9 mouse cellular contexts compared by ENCODE assay signal in the genomic region with DNA sequence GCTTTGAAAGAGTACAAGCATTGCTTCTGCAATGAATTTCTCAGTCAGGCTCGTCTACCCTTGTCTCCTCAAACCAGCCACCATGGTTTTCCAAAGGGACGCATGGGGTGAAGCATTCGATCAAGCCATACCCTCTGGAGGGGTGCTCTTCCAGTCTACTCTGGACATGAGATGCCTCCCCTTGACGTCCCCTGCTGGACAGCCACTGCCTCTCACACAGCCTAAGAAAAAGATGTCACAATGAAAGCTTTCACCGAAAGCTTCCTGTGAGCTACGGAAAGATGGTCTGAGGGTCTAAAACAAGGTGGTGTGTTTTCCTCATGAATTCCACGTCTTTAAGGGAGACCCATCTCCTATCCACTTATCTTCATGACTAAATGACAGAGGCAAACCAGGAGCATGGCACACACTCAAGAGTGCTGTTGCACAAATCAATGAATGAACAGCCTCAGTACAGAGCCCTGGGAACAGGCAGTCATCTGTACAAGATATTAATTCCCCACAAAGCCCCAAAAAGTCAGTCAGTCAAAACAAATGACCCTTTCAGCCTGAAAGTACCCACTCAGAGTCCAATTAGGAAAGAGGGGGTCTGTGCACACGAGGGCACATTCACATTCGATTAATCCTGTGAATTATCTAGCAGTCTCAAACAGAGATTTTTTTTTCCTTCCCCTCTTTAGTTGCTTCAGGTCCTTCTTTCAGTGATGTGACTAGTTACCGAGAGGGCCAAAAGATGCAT. TPM values are rescaled to one million over a fixed set of nuclear protein-coding genes. Genes with fewer than 3 reads are reported as not detected.
A peak's percentile ranks its signal among the peaks of the same experiment; 100 is the strongest.
DNase-seq lines count a peak whose midpoint lies in the region; ATAC-seq and TF ChIP-seq lines count a peak whose summit lies in the region.
"Had no signal": no experiment of that assay in that cellular context is flagged by ENCODE, and none has a peak within 500 bp of the region (broad histone marks: within the 10 kb centered on the region; RNA-seq: fewer than 3 reads in every experiment).

No protein-coding gene starts in this region.

- H3K4me1 ChIP-seq in embryonic facial prominence, embryonic 14.5 days (ENCODE audit: control insufficient read depth, insufficient read depth, low read length) = peaks cover 52% of the 10 kb centered on the region
- H3K4me1 ChIP-seq in intestine, embryonic 14.5 days (replicated peaks; ENCODE audit: control insufficient read depth, insufficient read depth, low read length) = peaks cover 71% of the 10 kb centered on the region
- H3K4me1 ChIP-seq in neural tube, embryonic 12.5 days = peaks cover 81% of the 10 kb centered on the region
- peaks cover 24% of the 10 kb centered on the region for H3K4me1 ChIP-seq in thymus, adult 2 months (replicated peaks; ENCODE audit: control insufficient read depth, insufficient read depth, low read length)
- peaks cover 29% of the 10 kb centered on the region for H3K4me1 ChIP-seq in liver, embryonic 11.5 days (replicated peaks; ENCODE audit: control insufficient read depth, insufficient read depth, low read length)

- DNase-seq in brain, embryonic 14.5 days (ENCODE audit: low read depth) = peak; percentile 66
- DNase-seq in embryonic facial prominence, embryonic 14.5 days (ENCODE audit: low spot score) = no peak
- DNase-seq in intestine, embryonic 14.5 days (ENCODE audit: low spot score) = no peak
- no peak for DNase-seq in thymus, adult 2 months
- DNase-seq in thymus, postnatal 0 days (ENCODE audit: low spot score) = no peak
- no peak for DNase-seq in liver, embryonic 11.5 days (ENCODE audit: low spot score)
- DNase-seq: adrenal gland, adult 8-10 months had no signal

- H3K9me3 ChIP-seq in embryonic facial prominence, embryonic 14.5 days (ENCODE audit: control insufficient read depth, low read length) = no peaks in the 10 kb centered on the region
- H3K9me3 ChIP-seq in intestine, embryonic 14.5 days (ENCODE audit: control insufficient read depth, low read length) = no peaks in the 10 kb centered on the region
- no peaks in the 10 kb centered on the region for H3K9me3 ChIP-seq in neural tube, embryonic 12.5 days
- no peaks in the 10 kb centered on the region for H3K9me3 ChIP-seq in liver, embryonic 11.5 days (ENCODE audit: control insufficient read depth, low read length)
- H3K9me3 ChIP-seq: heart, embryonic 15.5 days had no signal

- ATAC-seq in embryonic facial prominence, embryonic 14.5 days (ENCODE audit: low read depth) = no peak
- ATAC-seq in intestine, embryonic 14.5 days (replicated peaks; ENCODE audit: low FRiP score, low TSS enrichment, low read depth) = no peak
- ATAC-seq in neural tube, embryonic 12.5 days (ENCODE audit: low FRiP score, low read depth) = no peak
- no peak for ATAC-seq in liver, embryonic 11.5 days (replicated peaks; ENCODE audit: low FRiP score)

- H3K4me2 ChIP-seq in embryonic facial prominence, embryonic 14.5 days (ENCODE audit: low read depth, low read length) = no peak overlapping the region
- H3K4me2 ChIP-seq in intestine, embryonic 14.5 days (ENCODE audit: low read length) = no peak overlapping the region; the same call in 1 of the 2 replicates
- peak overlapping the region; percentile 90 for H3K4me2 ChIP-seq in neural tube, embryonic 12.5 days (replicated peaks)
- H3K4me2 ChIP-seq in liver, embryonic 11.5 days = no peak overlapping the region
- H3K4me2 ChIP-seq: heart, embryonic 15.5 days had no signal

- WGBS in embryonic facial prominence, embryonic 14.5 days = 52% methylated on average over 10 of the region's 10 CpGs
- WGBS in intestine, embryonic 14.5 days = 57% methylated on average over 10 of the region's 10 CpGs
- WGBS in neural tube, embryonic 12.5 days = 44% methylated on average over 10 of the region's 10 CpGs
- 96% methylated on average over 10 of the region's 10 CpGs for WGBS in thymus, adult 2 months
- WGBS in liver, embryonic 11.5 days = 81% methylated on average over 10 of the region's 10 CpGs

- peaks cover 27% of the 10 kb centered on the region for H3K36me3 ChIP-seq in embryonic facial prominence, embryonic 14.5 days (ENCODE audit: control insufficient read depth, insufficient read depth, low read length)
- peaks cover 36% of the 10 kb centered on the region for H3K36me3 ChIP-seq in intestine, embryonic 14.5 days (ENCODE audit: control insufficient read depth, insufficient read depth, low read length)
- peaks cover 6% of the 10 kb centered on the region for H3K36me3 ChIP-seq in neural tube, embryonic 12.5 days
- H3K36me3 ChIP-seq in thymus, adult 2 months (ENCODE audit: control insufficient read depth, insufficient read depth, low read length) = peaks cover 9% of the 10 kb centered on the region
- peaks cover 7% of the 10 kb centered on the region; the same call in 1 of the 2 replicates for H3K36me3 ChIP-seq in liver, embryonic 11.5 days (ENCODE audit: control insufficient read depth, insufficient read depth, low read length)

- TF ChIP-seq CTCF in brain, embryonic 14.5 days (IDR thresholded peaks at IDR 0.05; ENCODE audit: borderline replicate concordance, extremely low read depth, insufficient read depth, insufficient read length) = peak; percentile 9; the same call in 1 of the 2 replicates
- no peak for TF ChIP-seq CTCF in thymus, adult 2 months (IDR thresholded peaks at IDR 0.05; ENCODE audit: borderline replicate concordance, control insufficient read depth, extremely low read depth, insufficient read depth, low read length, poor library complexity)

- H3K27ac ChIP-seq in embryonic facial prominence, embryonic 14.5 days (replicated peaks; ENCODE audit: low read depth, low read length) = peak overlapping the region; percentile 5; the same call in 1 of the 2 replicates
- peak overlapping the region; percentile 16 for H3K27ac ChIP-seq in intestine, embryonic 14.5 days (ENCODE audit: low read depth)
- peak overlapping the region; percentile 74; the same call in 1 of the 2 replicates for H3K27ac ChIP-seq in neural tube, embryonic 12.5 days
- no peak overlapping the region for H3K27ac ChIP-seq in thymus, adult 2 months (ENCODE audit: control insufficient read depth, insufficient read depth, low read length)
- no peak overlapping the region for H3K27ac ChIP-seq in liver, embryonic 11.5 days (ENCODE audit: low read depth, low read length)
- H3K27ac ChIP-seq: heart, embryonic 15.5 days had no signal

- no peaks in the 10 kb centered on the region for H3K27me3 ChIP-seq in embryonic facial prominence, embryonic 14.5 days (replicated peaks; ENCODE audit: control insufficient read depth, insufficient read depth, low read length)
- H3K27me3 ChIP-seq in intestine, embryonic 14.5 days (replicated peaks; ENCODE audit: control insufficient read depth, insufficient read depth, low read length) = no peaks in the 10 kb centered on the region
- H3K27me3 ChIP-seq in neural tube, embryonic 12.5 days (replicated peaks) = no peaks in the 10 kb centered on the region
- no peaks in the 10 kb centered on the region for H3K27me3 ChIP-seq in thymus, adult 2 months (ENCODE audit: control insufficient read depth, insufficient read depth, low read length)
- H3K27me3 ChIP-seq in liver, embryonic 11.5 days (replicated peaks; ENCODE audit: control insufficient read depth, insufficient read depth, low read length) = no peaks in the 10 kb centered on the region
- H3K27me3 ChIP-seq: heart, embryonic 15.5 days had no signal

- no peak overlapping the region for H3K4me3 ChIP-seq in embryonic facial prominence, embryonic 14.5 days (ENCODE audit: low read depth, low read length)
- no peak overlapping the region for H3K4me3 ChIP-seq in intestine, embryonic 14.5 days (ENCODE audit: low read depth, low read length)
- H3K4me3 ChIP-seq in neural tube, embryonic 12.5 days = no peak overlapping the region
- no peak overlapping the region for H3K4me3 ChIP-seq in thymus, adult 2 months (ENCODE audit: control insufficient read depth, insufficient read depth, low read length)
- H3K4me3 ChIP-seq in liver, embryonic 11.5 days (ENCODE audit: low read depth, low read length) = no peak overlapping the region
- H3K4me3 ChIP-seq: heart, embryonic 15.5 days had no signal

- no peak for TF ChIP-seq POLR2A in brain, embryonic 14.5 days (IDR thresholded peaks at IDR 0.05; ENCODE audit: borderline replicate concordance, extremely low read depth, insufficient read depth, insufficient read length, poor library complexity, severe bottlenecking)
- no peak for TF ChIP-seq POLR2A in thymus, adult 2 months (IDR thresholded peaks at IDR 0.05; ENCODE audit: control insufficient read depth, extremely low read depth, insufficient read depth, low read length, poor library complexity)

- H3K9ac ChIP-seq in embryonic facial prominence, embryonic 14.5 days (ENCODE audit: low read depth, low read length) = no peak overlapping the region
- 0 out of 2 replicates have a peak overlapping the region, but pooled peaks have one; percentile 13 for H3K9ac ChIP-seq in intestine, embryonic 14.5 days (ENCODE audit: low read length)
- 0 out of 2 replicates have a peak overlapping the region, but pooled peaks have one; percentile 2 for H3K9ac ChIP-seq in neural tube, embryonic 12.5 days
- no peak overlapping the region for H3K9ac ChIP-seq in liver, embryonic 11.5 days (ENCODE audit: low read depth, low read length)
- H3K9ac ChIP-seq: heart, embryonic 15.5 days had no signal

RNA-seq across cellular contexts. Expression of a gene that starts 21.7 kb away (rescaled TPM):
- 23.3 and 37.6 TPM in 2 replicates for polyA plus RNA-seq in brain, embryonic 14.5 days (2012; rRNA removed)
- polyA plus RNA-seq in embryonic facial prominence, embryonic 14.5 days (2014; fragmentation: Nextera tagmentation; extraction: Ambion mirVana) = 22.7 and 23.2 TPM in 2 replicates
- polyA plus RNA-seq in intestine, embryonic 14.5 days (2014; fragmentation: Nextera tagmentation; extraction: Ambion mirVana) = 62.8 and 68.0 TPM in 2 replicates
- 22.6 and 23.9 TPM in 2 replicates for polyA plus RNA-seq in neural tube, embryonic 12.5 days (2016; fragmentation: Nextera tagmentation; extraction: Ambion mirVana)
- polyA plus RNA-seq in thymus, adult 2 months (2012; rRNA removed) = 27.2 and 30.2 TPM in 2 replicates
- 6.4 and 6.7 TPM in 2 replicates for polyA plus RNA-seq in thymus, postnatal 0 days (2015; fragmentation: Nextera tagmentation; extraction: Ambion mirVana)
- 14.0 and 15.0 TPM in 2 replicates for polyA plus RNA-seq in liver, embryonic 11.5 days (2014; fragmentation: Nextera tagmentation; extraction: Ambion mirVana)

RNA-seq across cellular contexts. Expression of a gene that starts 54.6 kb away (rescaled TPM):
- 12.7 and 16.1 TPM in 2 replicates for polyA plus RNA-seq in brain, embryonic 14.5 days (2012; rRNA removed)
- polyA plus RNA-seq in embryonic facial prominence, embryonic 14.5 days (2014; fragmentation: Nextera tagmentation; extraction: Ambion mirVana) = 17.1 and 17.3 TPM in 2 replicates
- polyA plus RNA-seq in intestine, embryonic 14.5 days (2014; fragmentation: Nextera tagmentation; extraction: Ambion mirVana) = 18.3 and 25.7 TPM in 2 replicates
- polyA plus RNA-seq in neural tube, embryonic 12.5 days (2016; fragmentation: Nextera tagmentation; extraction: Ambion mirVana) = 22.7 and 24.0 TPM in 2 replicates
- polyA plus RNA-seq in thymus, adult 2 months (2012; rRNA removed) = 14.7 and 20.4 TPM in 2 replicates
- polyA plus RNA-seq in thymus, postnatal 0 days (2015; fragmentation: Nextera tagmentation; extraction: Ambion mirVana) = 15.9 and 16.8 TPM in 2 replicates
- polyA plus RNA-seq in liver, embryonic 11.5 days (2014; fragmentation: Nextera tagmentation; extraction: Ambion mirVana) = 16.0 and 18.9 TPM in 2 replicates

Comparison
In these comparisons a context has a peak if more than half of its experiments do, and no peak if none do; other contexts are left out.
1. H3K27ac ChIP-seq: peak in embryonic facial prominence, embryonic 14.5 days (single experiment), intestine, embryonic 14.5 days (single experiment) and neural tube, embryonic 12.5 days (single experiment); none in thymus, adult 2 months (single experiment) and liver, embryonic 11.5 days (single experiment).
2. H3K9ac ChIP-seq: peak in intestine, embryonic 14.5 days (single experiment) and neural tube, embryonic 12.5 days (single experiment); none in embryonic facial prominence, embryonic 14.5 days (single experiment) and liver, embryonic 11.5 days (single experiment).